Mouse (Mus musculus): ENCODE measurements around the gene Nat8f1. TPM values are rescaled to one million over a fixed set of nuclear protein-coding genes. Genes with fewer than 3 reads are reported as not detected.
A peak's percentile ranks its signal among the peaks of the same experiment; 100 is the strongest.
"Not testable (repeated sequence)": the region's sequence is repeated elsewhere in the genome, so short reads cannot be mapped to it uniquely, and the experiment has no call there.

The Nat8f1 gene
- polyA plus RNA-seq (2014; fragmentation: Nextera tagmentation; extraction: Ambion mirVana): 8.5 and 9.6 TPM in 2 replicates

GRCm38 (mm10) chr6:85915539-85916513, at the start of gene Nat8f1:
Gene Nat8f1, minus strand, starts transcription at chr6:85915687.
- Histone ChIP-seq H3K9ac (ENCODE audit: low read depth, low read length) (peak within 1 kb of the TSS; percentile 65), H3K4me2 (replicated peaks; ENCODE audit: low read depth, low read length) (peak within 1 kb of the TSS; percentile 85), H3K27ac (ENCODE audit: low read depth, low read length) (peak within 1 kb of the TSS; percentile 85), H3K4me3 (ENCODE audit: low read length) (peak within 1 kb of the TSS; percentile 65)
- H3K36me3 ChIP-seq (ENCODE audit: control insufficient read depth, insufficient read depth, low read length); H3K4me1 ChIP-seq (ENCODE audit: control insufficient read depth, insufficient read depth, low read length); H3K9me3 ChIP-seq (ENCODE audit: control insufficient read depth, low read length); H3K27me3 ChIP-seq (ENCODE audit: control insufficient read depth, insufficient read depth, low read length): not testable (repeated sequence)
- under 1% methylated on average over 52 of the region's 61 CpGs for WGBS
- ATAC-seq (ENCODE audit: low FRiP score, low TSS enrichment): peak; percentile 97

DNA sequence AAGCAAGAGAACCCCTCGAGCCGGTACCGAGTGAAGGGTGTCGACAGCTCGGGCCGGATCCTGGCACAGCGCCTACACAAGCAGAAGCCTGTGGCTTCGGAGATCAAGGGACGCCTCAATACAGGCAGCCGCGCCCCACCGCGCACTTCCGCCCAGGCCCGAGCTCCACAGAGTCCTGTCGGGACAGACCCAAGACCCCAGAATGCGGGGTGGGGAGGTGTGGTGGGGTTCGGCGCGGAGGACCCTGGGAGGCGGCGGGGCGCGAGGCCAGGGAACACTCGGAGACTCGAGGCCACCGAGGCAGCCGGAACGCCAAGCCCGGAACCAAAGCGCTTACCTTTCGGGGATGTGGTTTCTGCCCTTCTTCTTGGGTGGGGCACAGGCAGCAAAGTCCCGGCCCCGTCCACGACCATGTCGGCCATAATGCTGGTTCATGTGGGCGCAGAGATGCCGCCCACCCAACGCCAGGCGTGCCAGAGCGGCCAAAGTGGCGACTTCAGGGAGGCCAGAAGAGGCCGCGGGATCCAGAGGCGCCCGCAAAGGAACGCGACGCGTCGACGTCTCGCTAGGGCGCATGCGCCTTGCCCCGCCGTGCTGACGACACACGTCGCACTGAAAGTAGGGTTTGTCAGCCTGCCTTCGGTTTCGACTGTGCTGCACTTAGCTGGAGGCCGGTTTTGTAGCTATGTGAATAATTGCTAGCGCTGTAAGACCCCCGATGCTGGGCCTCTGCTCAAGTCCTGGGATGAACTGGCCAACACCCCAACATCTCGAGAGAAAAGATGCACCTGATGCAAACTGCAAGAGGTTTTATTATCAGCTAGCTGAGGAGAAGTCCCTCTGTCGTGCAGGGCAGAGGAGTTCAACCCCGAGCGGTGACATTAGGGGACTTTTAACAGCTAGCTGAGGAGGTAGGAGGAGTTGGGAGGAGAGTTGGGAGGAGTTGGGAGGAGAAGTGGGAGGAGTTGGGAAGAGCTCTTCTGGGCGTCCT, 45.9 kb upstream of the Nat8f1 start, which contains the start of gene Dusp11:
Gene Dusp11, minus strand, starts transcription at position 567 of the 991 bp plus-strand sequence.
- peak within 1 kb of the TSS; percentile 96 for H3K27ac ChIP-seq (ENCODE audit: low read depth, low read length)
- H3K9me3 ChIP-seq (ENCODE audit: control insufficient read depth, low read length): no peaks in the 10 kb centered on the region
- peak within 1 kb of the TSS; percentile 54 for H3K4me2 ChIP-seq (replicated peaks; ENCODE audit: low read depth, low read length)
- peaks cover 5% of the 10 kb centered on the region for H3K4me1 ChIP-seq (ENCODE audit: control insufficient read depth, insufficient read depth, low read length)
- peak; percentile 96 for ATAC-seq (ENCODE audit: low FRiP score, low TSS enrichment)
- H3K4me3 ChIP-seq (ENCODE audit: low read length): peak within 1 kb of the TSS; percentile 92
- no peaks in the 10 kb centered on the region for H3K27me3 ChIP-seq (ENCODE audit: control insufficient read depth, insufficient read depth, low read length)
- peaks cover 25% of the 10 kb centered on the region for H3K36me3 ChIP-seq (ENCODE audit: control insufficient read depth, insufficient read depth, low read length)
- peak within 1 kb of the TSS; percentile 95 for H3K9ac ChIP-seq (ENCODE audit: low read depth, low read length)
- under 1% methylated on average over 70 of the region's 70 CpGs for whole genome bisulfite sequencing

DNA sequence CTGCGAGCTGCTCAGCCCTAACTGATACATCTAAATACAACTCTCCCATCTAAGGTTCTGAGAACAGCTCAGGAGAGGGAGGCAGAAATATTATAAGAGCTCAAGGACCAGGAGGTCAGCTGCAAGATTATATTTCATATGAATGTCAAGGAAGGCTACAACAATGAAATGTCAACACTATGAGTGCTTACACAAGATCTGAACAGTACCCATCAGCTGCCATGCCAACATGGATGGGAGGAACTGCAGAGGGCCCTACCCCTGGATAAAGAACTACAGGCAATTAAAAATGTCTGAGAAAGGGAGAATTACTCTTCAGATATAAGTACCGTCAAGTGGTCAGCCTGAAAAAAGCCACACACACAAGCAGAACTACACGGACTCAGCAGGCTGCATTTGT, 42.1 kb upstream of the Nat8f1 start:
- no peaks in the 10 kb centered on the region for H3K9me3 ChIP-seq (ENCODE audit: control insufficient read depth, low read length)
- 89% methylated on average over 3 of the region's 3 CpGs for WGBS
- no peak overlapping the region for H3K9ac ChIP-seq (ENCODE audit: low read depth, low read length)
- no peak for ATAC-seq (ENCODE audit: low FRiP score, low TSS enrichment)
- H3K4me3 ChIP-seq (ENCODE audit: low read length): no peak overlapping the region
- peaks cover 56% of the 10 kb centered on the region for H3K36me3 ChIP-seq (ENCODE audit: control insufficient read depth, insufficient read depth, low read length)
- H3K27me3 ChIP-seq (ENCODE audit: control insufficient read depth, insufficient read depth, low read length): no peaks in the 10 kb centered on the region
- H3K4me2 ChIP-seq (replicated peaks; ENCODE audit: low read depth, low read length): no peak overlapping the region
- H3K4me1 ChIP-seq (ENCODE audit: control insufficient read depth, insufficient read depth, low read length): peaks cover 5% of the 10 kb centered on the region
- no peak overlapping the region for H3K27ac ChIP-seq (ENCODE audit: low read depth, low read length)

DNA sequence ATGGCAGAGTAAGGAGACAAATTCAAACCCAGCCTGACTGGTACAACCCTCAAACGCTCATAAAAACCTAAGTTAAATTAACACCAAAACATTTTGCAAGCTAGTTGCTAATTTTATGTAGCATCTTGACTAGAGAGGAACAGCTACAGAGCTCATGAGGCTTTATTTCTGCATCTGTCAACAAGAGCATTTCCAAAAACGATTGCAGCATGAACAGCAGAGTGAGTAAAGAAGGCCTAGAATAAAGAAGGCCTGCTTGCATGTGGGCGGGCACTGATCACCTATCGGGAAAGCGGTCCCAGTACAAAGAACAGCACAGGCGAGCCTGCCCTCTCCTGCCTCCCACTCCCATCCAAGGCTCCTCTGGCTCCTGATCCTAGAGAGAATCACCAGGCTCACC, 33.1 kb upstream of the Nat8f1 start:
- Histone ChIP-seq H3K4me2 (replicated peaks; ENCODE audit: low read depth, low read length) (no peak overlapping the region), H3K4me1 (ENCODE audit: control insufficient read depth, insufficient read depth, low read length) (no peaks in the 10 kb centered on the region), H3K9ac (ENCODE audit: low read depth, low read length) (no peak overlapping the region), H3K27me3 (ENCODE audit: control insufficient read depth, insufficient read depth, low read length) (no peaks in the 10 kb centered on the region), H3K9me3 (ENCODE audit: control insufficient read depth, low read length) (no peaks in the 10 kb centered on the region), H3K27ac (ENCODE audit: low read depth, low read length) (no peak overlapping the region), H3K4me3 (ENCODE audit: low read length) (no peak overlapping the region), H3K36me3 (ENCODE audit: control insufficient read depth, insufficient read depth, low read length) (peaks cover 94% of the 10 kb centered on the region)
- ATAC-seq (ENCODE audit: low FRiP score, low TSS enrichment): no peak
- WGBS: 91% methylated on average over 6 of the region's 6 CpGs

DNA sequence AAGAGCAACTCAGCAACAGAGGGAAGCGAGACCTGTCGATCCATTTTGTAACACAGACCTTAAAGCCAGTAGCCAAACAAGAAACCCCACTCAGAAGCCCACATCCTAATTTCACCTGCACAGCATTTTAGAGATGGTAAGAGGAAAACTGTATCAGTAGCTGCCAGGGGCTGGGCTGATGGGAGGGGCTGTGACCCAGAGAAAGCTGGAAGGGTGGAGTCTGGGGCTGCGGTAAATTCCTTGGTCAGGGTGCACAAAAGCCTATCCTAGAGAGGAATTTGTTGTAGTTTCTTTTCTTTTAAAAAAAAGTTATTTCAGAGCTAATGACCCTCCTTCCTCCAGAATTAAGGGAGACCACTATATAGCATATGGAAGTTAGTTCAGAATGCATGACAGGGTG, 27.0 kb upstream of the Nat8f1 start:
- no peaks in the 10 kb centered on the region for H3K4me1 ChIP-seq (ENCODE audit: control insufficient read depth, insufficient read depth, low read length)
- H3K27me3 ChIP-seq (ENCODE audit: control insufficient read depth, insufficient read depth, low read length): no peaks in the 10 kb centered on the region
- H3K36me3 ChIP-seq (ENCODE audit: control insufficient read depth, insufficient read depth, low read length): peaks cover 49% of the 10 kb centered on the region
- no peak overlapping the region for H3K4me2 ChIP-seq (replicated peaks; ENCODE audit: low read depth, low read length)
- whole genome bisulfite sequencing: 96% methylated on average over 3 of the region's 3 CpGs
- no peaks in the 10 kb centered on the region for H3K9me3 ChIP-seq (ENCODE audit: control insufficient read depth, low read length)
- no peak overlapping the region for H3K4me3 ChIP-seq (ENCODE audit: low read length)
- H3K27ac ChIP-seq (ENCODE audit: low read depth, low read length): no peak overlapping the region
- no peak for ATAC-seq (ENCODE audit: low FRiP score, low TSS enrichment)
- no peak overlapping the region for H3K9ac ChIP-seq (ENCODE audit: low read depth, low read length)

- H3K4me3 ChIP-seq (ENCODE audit: low read length): no peak overlapping the region
- no peak for ATAC-seq (ENCODE audit: low FRiP score, low TSS enrichment)
- no peak overlapping the region for H3K9ac ChIP-seq (ENCODE audit: low read depth, low read length)
- WGBS: 79% methylated on average over 10 of the region's 10 CpGs
- peaks cover 11% of the 10 kb centered on the region; the same call in 1 of the 2 replicates for H3K36me3 ChIP-seq (ENCODE audit: control insufficient read depth, insufficient read depth, low read length)
- no peaks in the 10 kb centered on the region for H3K4me1 ChIP-seq (ENCODE audit: control insufficient read depth, insufficient read depth, low read length)
- no peak overlapping the region for H3K27ac ChIP-seq (ENCODE audit: low read depth, low read length)
- H3K9me3 ChIP-seq (ENCODE audit: control insufficient read depth, low read length): no peaks in the 10 kb centered on the region
- H3K4me2 ChIP-seq (replicated peaks; ENCODE audit: low read depth, low read length): no peak overlapping the region
- H3K27me3 ChIP-seq (ENCODE audit: control insufficient read depth, insufficient read depth, low read length): no peaks in the 10 kb centered on the region
These were observed 23.2 kb upstream of the Nat8f1 start for GRCm38 (mm10) chr6:85938701-85939100.

- H3K9me3 ChIP-seq (ENCODE audit: control insufficient read depth, low read length); H3K36me3 ChIP-seq (ENCODE audit: control insufficient read depth, insufficient read depth, low read length); H3K27me3 ChIP-seq (ENCODE audit: control insufficient read depth, insufficient read depth, low read length); H3K4me1 ChIP-seq (ENCODE audit: control insufficient read depth, insufficient read depth, low read length): not testable (repeated sequence)
- ATAC-seq (ENCODE audit: low FRiP score, low TSS enrichment): peak; percentile 96
- Histone ChIP-seq H3K27ac (ENCODE audit: low read depth, low read length) (peak overlapping the region; percentile 67; the same call in 1 of the 2 replicates), H3K4me2 (replicated peaks; ENCODE audit: low read depth, low read length) (peak overlapping the region; percentile 45), H3K4me3 (ENCODE audit: low read length) (peak overlapping the region; percentile 46), H3K9ac (ENCODE audit: low read depth, low read length) (peak overlapping the region; percentile 59)
- WGBS: 3% methylated on average over 50 of the region's 50 CpGs
These were observed 21.3 kb upstream of the Nat8f1 start for GRCm38 (mm10) chr6:85936508-85937465.

GRCm38 (mm10) chr6:85935646-85936045, 20.2 kb upstream of the Nat8f1 start:
- no peak overlapping the region for H3K4me3 ChIP-seq (ENCODE audit: low read length)
- ATAC-seq (ENCODE audit: low FRiP score, low TSS enrichment): no peak
- WGBS: 61% methylated on average over 3 of the region's 3 CpGs

More at GRCm38 (mm10) chr6:85935646-85936045, 20.2 kb upstream of the Nat8f1 start:
- H3K36me3 ChIP-seq (ENCODE audit: control insufficient read depth, insufficient read depth, low read length): peaks cover 5% of the 10 kb centered on the region; the same call in 1 of the 2 replicates
- H3K9me3 ChIP-seq (ENCODE audit: control insufficient read depth, low read length): no peaks in the 10 kb centered on the region
- H3K9ac ChIP-seq (ENCODE audit: low read depth, low read length): no peak overlapping the region
- no peaks in the 10 kb centered on the region for H3K4me1 ChIP-seq (ENCODE audit: control insufficient read depth, insufficient read depth, low read length)
- no peak overlapping the region for H3K27ac ChIP-seq (ENCODE audit: low read depth, low read length)
- H3K27me3 ChIP-seq (ENCODE audit: control insufficient read depth, insufficient read depth, low read length): no peaks in the 10 kb centered on the region
- no peak overlapping the region for H3K4me2 ChIP-seq (replicated peaks; ENCODE audit: low read depth, low read length)
